Mouse (Mus musculus): Measurements from ENCODE around the gene Atg9a. TPM values are rescaled to one million over a fixed set of nuclear protein-coding genes. Genes with fewer than 3 reads are reported as not detected.

Gene Atg9a
- polyA plus RNA-seq, 2 experiments from 2014 or later, result 9.9 TPM

- ATAC-seq, result peak; percentile 6
These were observed 23.9 kb downstream of the Atg9a start for GRCm38 (mm10) chr1:75168093-75168471.

DNA sequence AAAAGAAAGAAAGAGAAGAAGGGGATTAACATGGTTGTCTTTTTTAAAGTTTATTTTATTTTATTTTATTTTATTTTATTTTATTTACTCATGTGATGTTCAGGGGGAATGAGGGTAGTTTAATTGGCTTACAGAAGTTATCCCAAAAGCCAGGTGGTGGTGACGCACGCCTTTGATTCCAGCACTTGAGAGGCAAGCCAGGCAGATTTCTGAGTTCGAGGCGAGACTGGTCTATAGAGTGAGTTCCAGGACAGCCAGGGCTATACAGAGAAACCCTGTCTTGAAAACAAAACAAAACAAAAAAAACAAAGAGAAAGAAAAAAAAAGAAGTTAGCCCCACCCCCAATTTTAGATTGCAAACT lies 31.8 kb downstream of the Atg9a start:
- ATAC-seq, result no peak

DNA sequence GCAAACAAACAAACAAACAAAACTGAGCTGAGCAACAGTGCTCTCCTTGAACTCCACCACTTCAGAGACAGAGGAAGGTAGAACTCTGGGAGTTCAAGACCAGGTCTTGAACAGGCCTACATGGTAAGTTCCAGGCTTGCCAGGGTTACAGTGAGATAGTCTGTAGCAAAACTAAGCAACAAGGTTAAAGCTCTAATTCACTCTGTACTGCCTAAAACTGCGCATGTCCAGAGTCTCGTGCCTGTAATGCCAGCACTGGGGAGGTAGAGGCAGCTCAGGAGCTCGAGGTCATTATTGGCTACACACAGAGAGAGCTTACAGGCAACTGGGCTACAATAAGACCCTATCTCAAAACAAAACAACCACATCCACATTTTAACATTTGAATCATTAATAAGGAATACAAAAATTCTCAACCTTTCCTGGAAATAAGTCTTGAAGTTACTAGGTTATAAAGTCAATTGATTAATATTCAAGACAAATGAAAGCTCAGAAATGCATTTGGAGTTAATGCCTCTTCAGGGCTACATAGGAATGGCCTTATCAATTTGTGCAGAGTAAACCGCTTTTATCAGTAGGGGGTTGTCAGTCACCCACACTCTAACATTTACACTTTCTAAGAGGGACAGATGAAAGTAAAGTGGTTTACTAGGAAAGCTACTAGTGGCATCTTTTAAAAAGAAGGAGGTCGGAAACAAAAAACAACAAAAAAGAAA lies 32.3 kb downstream of the Atg9a start:
- no peak for ATAC-seq

DNA sequence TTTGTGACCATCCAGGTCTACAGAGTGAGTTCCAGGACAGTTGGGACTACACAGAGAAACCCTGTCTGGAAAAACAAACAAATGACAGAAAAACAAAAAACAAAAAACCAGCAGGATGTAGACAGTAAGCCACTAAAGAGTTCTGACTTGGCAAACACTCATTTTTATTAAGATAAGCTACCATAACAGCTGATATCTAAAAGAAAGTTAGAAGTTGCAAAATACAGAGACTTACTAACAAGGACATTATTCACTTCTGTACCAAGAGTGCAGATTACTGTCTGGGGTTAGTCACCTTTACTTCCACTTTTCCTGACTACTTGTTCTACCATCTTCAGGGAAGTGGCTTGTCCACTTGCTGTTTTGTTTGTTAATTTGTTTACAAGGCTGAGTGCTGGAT lies 33.0 kb downstream of the Atg9a start:
- ATAC-seq, result no peak

DNA sequence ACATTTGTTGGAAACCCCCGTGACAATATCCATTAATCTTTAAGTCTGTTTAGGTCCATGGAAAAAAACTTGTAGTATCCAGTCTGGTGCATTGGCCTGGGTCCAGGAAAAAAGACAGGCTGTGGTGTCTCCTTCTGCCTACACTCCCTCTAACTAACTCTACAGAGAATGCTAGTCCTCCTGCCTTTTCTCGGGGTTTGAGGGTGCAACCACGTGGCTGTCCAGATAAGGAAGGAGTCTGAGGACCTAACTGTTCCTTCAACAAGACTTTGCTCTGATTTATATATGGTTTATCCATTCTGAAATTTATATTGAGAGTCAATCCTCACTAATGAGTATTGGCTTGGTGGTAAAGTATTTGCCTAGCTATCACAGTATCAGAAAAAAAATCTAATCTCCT lies 36.2 kb downstream of the Atg9a start:
- no peak for ATAC-seq

GRCm38 (mm10) chr1:75148727-75149126 lies 43.3 kb downstream of the Atg9a start:
- no peak for ATAC-seq

- no peak for ATAC-seq
These were observed 44.4 kb downstream of the Atg9a start for GRCm38 (mm10) chr1:75147411-75148135.

- no peak for ATAC-seq
These were observed 46.4 kb downstream of the Atg9a start for GRCm38 (mm10) chr1:75145589-75145988.

DNA sequence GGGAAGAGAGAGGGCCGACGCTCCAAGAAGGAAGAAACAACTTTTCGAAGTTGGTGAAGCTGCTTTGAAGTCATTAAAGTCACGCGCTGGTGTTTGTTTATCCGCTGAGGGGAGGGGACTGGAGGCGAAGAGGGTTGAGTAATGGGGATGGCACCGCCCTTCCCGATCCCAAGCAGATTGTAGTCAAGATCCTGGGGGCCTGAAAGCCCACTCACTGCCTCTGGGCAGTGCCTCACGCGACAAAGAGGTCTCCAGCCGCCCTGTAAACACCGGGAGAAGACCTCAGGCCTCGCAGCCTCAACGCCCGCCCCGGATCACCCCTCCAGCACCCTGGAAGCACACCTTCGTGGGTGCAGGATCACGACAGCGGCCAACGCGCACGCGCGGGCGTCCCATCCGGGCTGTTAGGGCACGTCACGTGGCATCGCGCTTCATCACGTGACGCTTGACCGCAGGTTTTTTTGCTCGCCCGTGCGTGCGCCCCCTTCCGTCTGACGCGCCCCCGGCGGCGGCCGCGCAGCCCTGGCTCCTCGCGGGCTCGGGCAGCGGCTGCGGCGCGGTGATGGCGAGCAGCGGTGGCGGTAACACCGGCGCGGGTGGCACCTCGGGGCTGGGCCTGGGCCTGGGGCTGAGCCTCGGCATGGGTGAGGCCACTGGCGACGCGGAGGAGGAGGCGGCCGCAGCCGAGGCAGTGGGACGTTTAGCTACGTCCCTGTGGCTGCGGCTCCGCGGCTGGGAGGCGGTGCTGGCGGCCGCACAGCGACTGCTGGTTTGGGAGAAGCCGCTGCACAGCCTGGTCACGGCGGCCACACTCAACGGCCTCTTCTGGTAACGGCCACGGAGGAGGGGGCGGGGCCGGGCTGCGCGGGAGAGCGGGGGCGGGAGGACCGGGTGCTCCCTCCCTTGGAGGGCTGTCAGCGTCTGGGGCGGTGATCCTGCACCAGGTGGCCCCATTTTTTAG lies 49.4 kb downstream of the Atg9a start, which contains the start of the genes Cnppd1 and Retreg2:
Gene Cnppd1 (minus strand): TSS at position 411 of the 961 bp plus-strand sequence.
Gene Retreg2 (plus strand): TSS at position 478 of the 961 bp plus-strand sequence.
- peak; percentile 74 for ATAC-seq

DNA sequence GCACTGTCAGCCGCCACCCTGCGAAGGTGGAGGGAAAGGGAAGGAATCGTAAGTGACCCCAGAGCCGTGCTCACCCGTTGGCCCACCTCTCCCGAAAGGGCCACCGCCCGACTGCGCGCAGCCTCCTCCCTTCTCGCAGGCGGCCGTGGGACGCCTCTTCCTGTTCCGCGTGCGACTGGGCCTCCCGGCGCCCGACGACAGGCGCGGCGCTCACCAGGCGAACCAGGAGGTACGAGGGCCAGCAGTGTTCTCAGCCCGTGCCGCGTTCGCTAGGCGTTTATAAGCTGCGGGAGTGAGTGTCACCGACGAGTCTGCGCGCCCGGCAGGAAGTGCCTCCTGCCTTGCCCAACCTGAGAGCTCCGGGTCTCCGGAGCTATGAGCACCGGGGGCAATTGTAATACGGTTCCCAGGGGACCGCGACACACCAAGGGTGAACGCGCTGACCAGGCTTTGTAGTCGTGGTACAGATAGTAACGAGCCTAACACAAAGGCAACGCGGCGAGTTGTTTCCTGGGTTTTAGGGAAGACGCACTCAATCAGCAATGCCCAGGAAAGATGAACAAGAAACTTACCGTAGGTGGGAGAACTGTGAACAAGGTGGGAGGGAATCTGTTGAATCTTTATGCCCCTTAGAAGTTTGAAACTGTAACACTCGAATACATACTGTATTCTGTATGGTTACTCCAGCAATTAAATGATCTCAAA lies 50.4 kb downstream of the Atg9a start:
- ATAC-seq, result peak; percentile 57

DNA sequence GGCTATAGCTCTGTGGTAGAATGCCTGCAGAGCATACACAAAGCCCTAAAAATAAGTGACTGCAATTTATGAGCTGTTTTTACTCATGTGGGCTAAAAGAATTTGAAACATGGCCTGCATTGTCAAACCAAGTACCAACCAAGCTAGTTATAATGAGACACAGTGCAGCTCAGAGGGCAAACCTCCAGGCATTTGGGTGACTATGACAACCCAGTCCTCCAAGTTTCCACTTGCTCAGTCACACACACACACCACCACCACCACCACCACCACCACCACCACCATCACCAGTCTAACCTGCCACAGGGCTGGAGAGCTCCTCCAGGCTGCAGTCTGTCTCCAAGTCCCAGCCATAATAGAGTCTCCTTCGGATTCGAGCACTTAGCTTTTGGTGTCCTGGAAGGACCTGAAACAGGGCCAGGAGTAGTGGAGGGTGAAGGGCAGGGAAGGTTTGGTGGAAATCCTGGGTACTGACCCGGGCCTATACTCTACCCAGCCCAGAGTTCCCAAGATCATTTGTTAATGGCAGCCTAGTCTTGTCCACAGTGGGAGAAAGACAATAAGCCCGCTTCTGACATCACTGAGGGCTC lies 51.3 kb downstream of the Atg9a start:
- ATAC-seq, result no peak

DNA sequence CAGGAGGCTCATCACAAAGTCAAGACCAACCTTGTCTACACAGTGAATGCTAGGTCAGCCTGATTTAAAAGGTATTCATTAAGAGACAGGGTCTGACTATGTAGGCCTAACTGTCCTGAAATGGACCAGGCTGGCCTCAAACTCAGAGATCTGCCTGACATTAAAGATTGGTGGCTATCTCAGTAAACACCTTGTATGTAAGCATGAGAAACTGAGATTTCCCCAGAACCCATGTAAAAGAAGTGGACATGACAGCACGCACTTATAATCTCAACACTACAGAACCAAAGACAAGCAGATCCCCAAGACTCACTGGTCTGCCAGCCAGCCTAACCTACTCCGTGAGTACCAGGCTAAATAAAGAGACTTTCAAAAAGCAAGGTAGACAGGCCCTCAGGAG lies 53.5 kb downstream of the Atg9a start:
- ATAC-seq, result no peak

GRCm38 (mm10) chr1:75136730-75137129 lies 55.3 kb downstream of the Atg9a start:
- no peak for ATAC-seq

- no peak for ATAC-seq
These were observed 55.7 kb downstream of the Atg9a start for GRCm38 (mm10) chr1:75136293-75136692.

- ATAC-seq, result no peak
These were observed 58.4 kb downstream of the Atg9a start, which contains the start of gene Slc23a3 for GRCm38 (mm10) chr1:75133421-75134207. TSS of gene Slc23a3 (minus strand) at chr1:75133890.

Other genes with a start within 250 kb of the Atg9a start
- gene Ihh, start 240.5 kb downstream of the Atg9a start, polyA plus RNA-seq (2017; shearing (Covaris generic)), result not detected
- gene Nhej1, start 67.0 kb downstream of the Atg9a start, polyA plus RNA-seq (2017; shearing (Covaris generic)), result 1 to 10 TPM; 5.4 to 6.3 TPM
- gene Slc23a3, start 58.3 kb downstream of the Atg9a start, polyA plus RNA-seq (2017; shearing (Covaris generic)), result under 1 TPM in 1 of 2 experiments, not detected in 1; 0.46 TPM
- 100 to 1,000 TPM; 114 to 125 TPM for gene Cnppd1, start 49.5 kb downstream of the Atg9a start, polyA plus RNA-seq (2017; shearing (Covaris generic))
- 10 to 100 TPM; 15.1 to 27.4 TPM for gene Retreg2, start 49.4 kb downstream of the Atg9a start, polyA plus RNA-seq (2017; shearing (Covaris generic))
- 10 to 100 TPM; 52.2 to 58.8 TPM for gene Zfand2b, start 23.6 kb downstream of the Atg9a start, polyA plus RNA-seq (2017; shearing (Covaris generic))
- gene Abcb6, start 11.8 kb downstream of the Atg9a start, polyA plus RNA-seq (2017; shearing (Covaris generic)), result 1 to 10 TPM; 1.4 to 2.8 TPM
- gene Ankzf1, start within 50 bp of the Atg9a start, polyA plus RNA-seq (2017; shearing (Covaris generic)), result 10 to 100 TPM; 14.1 to 17.1 TPM
- 10 to 100 TPM; 12.0 to 12.4 TPM for gene Glb1l, start 18.6 kb upstream of the Atg9a start, polyA plus RNA-seq (2017; shearing (Covaris generic))
- gene Stk16, start 18.6 kb upstream of the Atg9a start, polyA plus RNA-seq (2017; shearing (Covaris generic)), result 10 to 100 TPM; 45.7 to 65.1 TPM
- 100 to 1,000 TPM; 120 to 135 TPM for gene Tuba4a, start 27.7 kb upstream of the Atg9a start, polyA plus RNA-seq (2017; shearing (Covaris generic))
- gene A630095N17Rik, start 39.9 kb upstream of the Atg9a start, polyA plus RNA-seq (2017; shearing (Covaris generic)), result not detected
- gene Dnajb2, start 44.2 kb upstream of the Atg9a start, polyA plus RNA-seq (2017; shearing (Covaris generic)), result 1 to 10 TPM; 5.9 to 7.1 TPM
- under 1 TPM; 0.37 to 0.47 TPM for gene Ptprn, start 72.3 kb upstream of the Atg9a start, polyA plus RNA-seq (2017; shearing (Covaris generic))
- gene Resp18, start 86.2 kb upstream of the Atg9a start, polyA plus RNA-seq (2017; shearing (Covaris generic)), result not detected
- 10 to 100 TPM; 57.0 to 64.9 TPM for gene Dnpep, start 125.8 kb upstream of the Atg9a start, polyA plus RNA-seq (2017; shearing (Covaris generic))
- gene Des, start 168.1 kb upstream of the Atg9a start, polyA plus RNA-seq (2017; shearing (Covaris generic)), result not detected
- gene Speg, start 183.1 kb upstream of the Atg9a start, polyA plus RNA-seq (2017; shearing (Covaris generic)), result not detected
- 10 to 100 TPM; 43.8 to 51.5 TPM for gene Gmppa, start 243.7 kb upstream of the Atg9a start, polyA plus RNA-seq (2017; shearing (Covaris generic))